Mouse (Mus musculus): ENCODE results near the gene Olfr156. TPM values are rescaled to one million over a fixed set of nuclear protein-coding genes. Genes with fewer than 3 reads are reported as not detected.
"Not testable (repeated sequence)": the region's sequence is repeated elsewhere in the genome, so short reads cannot be mapped to it uniquely, and the experiment has no call there.

Gene Olfr156
- polyA plus RNA-seq, 2 experiments: not detected

GRCm38 (mm10) chr4:43833752-43834151 is 10.1 kb upstream of the Olfr156 start:
- ATAC-seq (ENCODE audit: insufficient read depth) (no peak), DNase-seq (ENCODE audit: low read depth in 3 of 3, low spot score in 3 of 3) (no peak)
- Histone ChIP-seq H3K36me3 (replicated peaks; ENCODE audit: control insufficient read depth, insufficient read depth, low read depth) (no peaks in the 10 kb centered on the region), H3K27ac (no peak overlapping the region), H3K4me1 (replicated peaks; ENCODE audit: control insufficient read depth in 2 of 2, insufficient read depth in 2 of 2, low read length in 1 of 2) (no peaks in the 10 kb centered on the region), H3K9ac (replicated peaks) (no peak overlapping the region), H3K4me3 (ENCODE audit: insufficient read depth in 1 of 2, low read depth in 2 of 2, low read length in 2 of 2) (no peak overlapping the region), H3K4me2 (ENCODE audit: low read depth) (no peak overlapping the region), H3K27me3 (ENCODE audit: control insufficient read depth, insufficient read depth, low read length) (no peaks in the 10 kb centered on the region), H3K9me3 (ENCODE audit: control insufficient read depth, low read length) (no peaks in the 10 kb centered on the region)
- TF ChIP-seq CTCF (IDR thresholded peaks at IDR 0.05; ENCODE audit: low read depth) (no peak), EP300 (IDR thresholded peaks at IDR 0.05; ENCODE audit: low read depth) (no peak)
- 52% methylated on average over 5 of the region's 5 CpGs for WGBS (ENCODE audit: insufficient replicate concordance)

- Histone ChIP-seq H3K4me1 (replicated peaks; ENCODE audit: control insufficient read depth in 2 of 2, insufficient read depth in 2 of 2, low read length in 1 of 2) (no peaks in the 10 kb centered on the region), H3K9ac (replicated peaks) (no peak overlapping the region), H3K4me2 (ENCODE audit: low read depth) (no peak overlapping the region), H3K4me3 (ENCODE audit: insufficient read depth in 1 of 2, low read depth in 2 of 2, low read length in 2 of 2) (no peak overlapping the region), H3K9me3 (ENCODE audit: control insufficient read depth, low read length) (no peaks in the 10 kb centered on the region), H3K27ac (no peak overlapping the region), H3K27me3 (ENCODE audit: control insufficient read depth, insufficient read depth, low read length) (no peaks in the 10 kb centered on the region), H3K36me3 (replicated peaks; ENCODE audit: control insufficient read depth, insufficient read depth, low read depth) (no peaks in the 10 kb centered on the region)
- 55% methylated on average over 5 of the region's 5 CpGs for WGBS (ENCODE audit: insufficient replicate concordance)
- TF ChIP-seq CTCF (IDR thresholded peaks at IDR 0.05; ENCODE audit: low read depth): peak; percentile 16; the same call in 1 of the 2 replicates
- TF ChIP-seq EP300 (IDR thresholded peaks at IDR 0.05; ENCODE audit: low read depth): no peak
- no peak for DNase-seq (ENCODE audit: low read depth in 3 of 3, low spot score in 3 of 3)
- no peak for ATAC-seq (ENCODE audit: insufficient read depth)
Measured at GRCm38 (mm10) chr4:43832031-43832430, 8.3 kb upstream of the Olfr156 start.

- DNase-seq (ENCODE audit: low read depth in 3 of 3, low spot score in 3 of 3): no peak
- no peaks in the 10 kb centered on the region for H3K27me3 ChIP-seq (ENCODE audit: control insufficient read depth, insufficient read depth, low read length)
Measured at GRCm38 (mm10) chr4:43828806-43829205, 5.1 kb upstream of the Olfr156 start.

GRCm38 (mm10) chr4:43822896-43823550 is 672 bp downstream of the Olfr156 start:
- no peak overlapping the region for H3K4me3 ChIP-seq (ENCODE audit: insufficient read depth in 1 of 2, low read depth in 2 of 2, low read length in 2 of 2)
- no peak for TF ChIP-seq CTCF (IDR thresholded peaks at IDR 0.05; ENCODE audit: low read depth)
- no peak for TF ChIP-seq EP300 (IDR thresholded peaks at IDR 0.05; ENCODE audit: low read depth)
- no peaks in the 10 kb centered on the region for H3K9me3 ChIP-seq (ENCODE audit: control insufficient read depth, low read length)
- H3K9ac ChIP-seq (replicated peaks): no peak overlapping the region
- no peaks in the 10 kb centered on the region for H3K4me1 ChIP-seq (replicated peaks; ENCODE audit: control insufficient read depth in 2 of 2, insufficient read depth in 2 of 2, low read length in 1 of 2)
- ATAC-seq (ENCODE audit: insufficient read depth) (no peak), DNase-seq (ENCODE audit: low read depth in 3 of 3, low spot score in 3 of 3) (no peak)
- WGBS (ENCODE audit: insufficient replicate concordance): 57% methylated on average over 13 of the region's 13 CpGs
- no peaks in the 10 kb centered on the region for H3K27me3 ChIP-seq (ENCODE audit: control insufficient read depth, insufficient read depth, low read length)
- H3K27ac ChIP-seq: no peak overlapping the region
- no peak overlapping the region for H3K4me2 ChIP-seq (ENCODE audit: low read depth)
- no peaks in the 10 kb centered on the region for H3K36me3 ChIP-seq (replicated peaks; ENCODE audit: control insufficient read depth, insufficient read depth, low read depth)

More at GRCm38 (mm10) chr4:43828806-43829205, 5.1 kb upstream of the Olfr156 start:
- H3K4me1 ChIP-seq (replicated peaks; ENCODE audit: control insufficient read depth in 2 of 2, insufficient read depth in 2 of 2, low read length in 1 of 2): no peaks in the 10 kb centered on the region
- H3K36me3 ChIP-seq (replicated peaks; ENCODE audit: control insufficient read depth, insufficient read depth, low read depth): no peaks in the 10 kb centered on the region
- no peak for ATAC-seq (ENCODE audit: insufficient read depth)
- no peak overlapping the region for H3K4me3 ChIP-seq (ENCODE audit: insufficient read depth in 1 of 2, low read depth in 2 of 2, low read length in 2 of 2)
- H3K9ac ChIP-seq (replicated peaks): no peak overlapping the region
- WGBS (ENCODE audit: insufficient replicate concordance): 81% methylated on average over 4 of the region's 4 CpGs
- H3K9me3 ChIP-seq (ENCODE audit: control insufficient read depth, low read length): no peaks in the 10 kb centered on the region
- TF ChIP-seq CTCF (IDR thresholded peaks at IDR 0.05; ENCODE audit: low read depth) (no peak), EP300 (IDR thresholded peaks at IDR 0.05; ENCODE audit: low read depth) (no peak)
- no peak overlapping the region for H3K27ac ChIP-seq
- H3K4me2 ChIP-seq (ENCODE audit: low read depth): no peak overlapping the region

- no peak overlapping the region for H3K27ac ChIP-seq
- no peaks in the 10 kb centered on the region for H3K4me1 ChIP-seq (replicated peaks; ENCODE audit: control insufficient read depth in 2 of 2, insufficient read depth in 2 of 2, low read length in 1 of 2)
- H3K9me3 ChIP-seq (ENCODE audit: control insufficient read depth, low read length): no peaks in the 10 kb centered on the region
- ATAC-seq (ENCODE audit: insufficient read depth): no peak
- no peak overlapping the region for H3K4me3 ChIP-seq (ENCODE audit: insufficient read depth in 1 of 2, low read depth in 2 of 2, low read length in 2 of 2)
- no peak for DNase-seq (ENCODE audit: low read depth in 3 of 3, low spot score in 3 of 3)
- whole genome bisulfite sequencing (ENCODE audit: insufficient replicate concordance): 55% methylated on average over 7 of the region's 7 CpGs
- H3K27me3 ChIP-seq (ENCODE audit: control insufficient read depth, insufficient read depth, low read length): no peaks in the 10 kb centered on the region
- H3K9ac ChIP-seq (replicated peaks): no peak overlapping the region
- no peak overlapping the region for H3K4me2 ChIP-seq (ENCODE audit: low read depth)
- no peaks in the 10 kb centered on the region for H3K36me3 ChIP-seq (replicated peaks; ENCODE audit: control insufficient read depth, insufficient read depth, low read depth)
- TF ChIP-seq EP300 (IDR thresholded peaks at IDR 0.05; ENCODE audit: low read depth) (no peak), CTCF (IDR thresholded peaks at IDR 0.05; ENCODE audit: low read depth) (no peak)
Measured at GRCm38 (mm10) chr4:43798936-43799335, 24.8 kb downstream of the Olfr156 start.

GRCm38 (mm10) chr4:43795844-43796243 is 27.9 kb downstream of the Olfr156 start:
- WGBS (ENCODE audit: insufficient replicate concordance): 65% methylated on average over 5 of the region's 5 CpGs

More at GRCm38 (mm10) chr4:43795844-43796243, 27.9 kb downstream of the Olfr156 start:
- not testable (repeated sequence) for ATAC-seq (ENCODE audit: insufficient read depth); H3K4me3 ChIP-seq (ENCODE audit: insufficient read depth in 1 of 2, low read depth in 2 of 2, low read length in 2 of 2); DNase-seq (ENCODE audit: low read depth in 3 of 3, low spot score in 3 of 3); H3K36me3 ChIP-seq (replicated peaks; ENCODE audit: control insufficient read depth, insufficient read depth, low read depth); H3K4me2 ChIP-seq (ENCODE audit: low read depth); H3K9me3 ChIP-seq (ENCODE audit: control insufficient read depth, low read length); H3K9ac ChIP-seq (replicated peaks); H3K27me3 ChIP-seq (ENCODE audit: control insufficient read depth, insufficient read depth, low read length); H3K27ac ChIP-seq; H3K4me1 ChIP-seq (replicated peaks; ENCODE audit: control insufficient read depth in 2 of 2, insufficient read depth in 2 of 2, low read length in 1 of 2)
